Mouse (Mus musculus): ENCODE results near the gene Gm15107. TPM values are rescaled to one million over a fixed set of nuclear protein-coding genes. Genes with fewer than 3 reads are reported as not detected.

Gm15107 gene
- not detected in 2 replicates for polyA plus RNA-seq (2012; ENCODE audit: low replicate concordance)

DNA sequence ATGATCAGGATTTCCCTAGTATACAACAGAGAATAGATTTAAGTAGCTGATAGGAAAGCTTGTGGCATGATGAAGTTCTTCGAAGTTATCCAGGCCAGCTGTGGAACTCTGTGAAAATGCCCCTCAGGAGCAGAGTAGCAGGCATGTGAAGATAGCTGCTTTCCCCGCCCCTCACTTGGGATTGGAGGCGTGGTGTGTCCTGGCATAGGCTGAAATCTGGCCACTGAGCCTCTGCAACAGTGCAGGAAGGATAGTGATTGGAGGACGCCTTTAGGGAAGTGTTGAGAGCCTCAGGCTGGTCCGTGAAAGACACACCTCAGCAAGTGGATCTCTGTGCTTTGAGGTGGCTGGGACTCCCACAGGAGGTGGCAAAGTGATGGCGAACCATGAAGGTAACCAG lies at the start of gene Gm15107:
TSS of gene Gm15107 (plus strand) at position 301 of the 400 bp plus-strand sequence.

Other genes starting within 250 kb of the Gm15107 start
- not detected in 2 replicates for gene Gm15080, start 187.7 kb upstream of the Gm15107 start, polyA plus RNA-seq (2012; ENCODE audit: low replicate concordance)

Measured in hematopoietic multipotent progenitor cell, adult 10-12 weeks (in vitro differentiated cells).